Mouse (Mus musculus) kidney, postnatal 4 days (tissue): Measurements from ENCODE around the gene Rab36.
A peak's percentile ranks its signal among the peaks of the same experiment; 100 is the strongest.

ENCODE experiments used
- DNase-seq, 2 experiments: peaks; one replicate each; pipeline ENCODE4 v3.0.0; 2021; ENCODE audit warnings: mixed read lengths in 2 of 2

Rab36 gene

DNA sequence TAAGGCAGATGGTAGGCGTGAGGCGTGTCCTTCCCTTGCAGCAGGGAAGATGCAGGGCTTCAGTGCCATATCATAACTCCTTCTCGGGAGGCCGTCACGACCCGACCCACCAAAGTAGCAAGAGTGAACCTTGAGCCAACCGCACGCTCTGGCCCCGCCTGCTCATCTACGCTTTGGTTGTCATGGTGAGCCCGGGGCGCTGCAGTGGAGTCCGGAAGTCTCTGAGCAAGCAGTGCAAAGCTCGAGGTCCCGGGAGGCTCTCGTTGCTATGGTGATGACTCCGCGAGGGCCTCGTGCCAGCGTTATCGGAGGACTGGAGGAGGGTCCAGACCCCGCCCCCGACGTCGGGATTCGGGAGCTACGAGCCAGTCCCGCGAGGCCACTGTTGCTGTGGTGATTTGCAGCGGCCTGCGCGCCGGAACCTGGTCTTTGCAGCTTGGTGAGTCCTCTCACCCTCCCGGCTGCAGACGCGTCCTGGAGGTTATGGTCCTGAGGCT lies at the start of gene Rab36:
Rab36 (plus strand) TSS at position 176 of the 497 bp plus-strand sequence.
- peak; percentile 99 for DNase-seq

DNA sequence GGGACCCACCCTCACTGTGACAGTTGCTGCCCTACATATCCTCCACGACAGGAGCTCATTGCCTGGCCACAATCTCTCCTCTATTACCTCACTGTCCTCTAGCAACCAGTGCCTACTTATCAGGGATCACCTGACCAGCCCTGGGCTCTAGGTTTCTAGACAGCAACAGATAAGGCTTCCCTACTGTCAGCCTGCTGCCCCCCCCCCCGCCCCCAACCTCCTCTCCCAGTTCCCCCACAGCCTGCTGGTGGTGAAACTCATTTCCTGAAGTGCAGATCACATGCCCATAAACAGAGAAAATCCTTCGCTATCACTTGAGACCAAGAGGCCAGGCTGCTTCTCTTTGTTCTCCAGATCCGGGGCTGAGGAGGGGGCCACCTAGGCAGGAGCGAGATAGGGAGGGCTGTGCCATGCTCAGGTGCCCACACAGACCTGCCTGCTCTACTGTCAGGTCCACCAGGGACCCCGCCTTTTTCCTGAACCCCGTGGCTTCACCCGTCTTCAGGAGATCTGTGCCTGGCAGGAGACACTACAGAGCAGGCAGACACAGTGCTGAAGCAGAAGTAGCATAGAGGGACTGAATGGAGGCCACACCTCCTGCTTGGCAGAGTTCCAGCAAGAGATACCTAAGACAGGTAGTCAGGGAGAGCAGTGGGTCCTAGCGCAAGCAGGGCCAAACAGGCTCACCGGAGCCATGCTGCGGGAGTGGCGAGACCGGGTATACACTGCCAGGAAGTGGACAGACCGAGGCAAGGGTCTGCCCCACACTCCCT lies 49.0 kb upstream of the Rab36 start:
- no peak for DNase-seq

DNA sequence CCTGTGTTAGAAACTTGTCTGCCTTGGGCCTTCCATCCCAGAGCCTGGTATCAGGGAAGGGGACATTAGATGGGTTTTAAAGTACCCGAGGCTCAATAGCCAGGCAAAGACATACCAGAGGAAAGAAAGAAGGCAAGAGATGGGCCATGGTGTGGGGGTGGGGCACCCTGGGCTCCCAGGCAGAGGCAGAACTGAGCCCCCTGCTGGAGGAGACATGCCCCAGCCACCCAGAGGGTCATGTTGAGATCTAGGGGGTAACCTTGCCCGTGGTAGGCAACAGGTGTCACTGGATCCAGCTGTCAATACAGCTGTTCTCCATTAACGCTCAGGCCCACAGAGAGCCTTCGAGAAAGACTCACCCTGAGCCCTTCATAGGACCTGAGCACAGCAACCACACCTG lies 47.0 kb upstream of the Rab36 start:
- no peak for DNase-seq

DNA sequence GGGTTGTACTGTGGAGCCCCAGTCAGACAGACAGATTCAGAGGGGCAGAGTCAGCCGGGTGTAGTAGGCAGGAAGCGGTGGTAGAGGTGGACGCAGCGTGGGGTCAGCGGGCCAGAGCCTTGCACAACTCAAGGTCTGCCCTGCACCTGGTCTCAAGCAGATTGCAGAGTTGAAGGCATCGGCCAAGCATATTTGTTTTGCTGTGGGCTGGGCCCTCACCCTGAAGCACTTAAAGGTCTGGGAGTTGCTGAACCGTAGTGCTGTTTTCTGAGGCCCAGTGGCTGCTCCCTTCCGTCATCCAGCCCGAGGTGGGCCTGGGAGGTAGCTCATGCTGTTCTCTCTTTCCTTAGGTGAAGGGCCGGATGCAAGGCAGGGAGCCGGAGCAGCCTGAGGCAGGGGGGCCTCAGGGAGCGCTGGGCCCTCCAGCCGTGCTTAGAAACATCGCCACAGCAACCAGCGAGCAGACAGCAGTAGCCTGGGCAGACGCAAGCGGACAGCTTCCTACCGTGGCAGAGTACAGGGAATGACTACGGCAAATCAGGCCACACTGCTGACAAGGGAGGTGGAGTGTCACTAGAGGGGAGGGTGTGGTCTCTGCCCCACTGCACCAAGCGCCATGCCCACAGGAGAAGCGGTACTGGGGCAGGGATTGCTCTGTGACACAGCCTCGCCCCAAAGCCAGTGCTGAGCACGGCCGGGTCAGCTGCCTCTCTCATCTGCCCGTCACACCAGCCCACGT lies 46.1 kb upstream of the Rab36 start:
- DNase-seq, result peak; percentile 33 to 56

DNA sequence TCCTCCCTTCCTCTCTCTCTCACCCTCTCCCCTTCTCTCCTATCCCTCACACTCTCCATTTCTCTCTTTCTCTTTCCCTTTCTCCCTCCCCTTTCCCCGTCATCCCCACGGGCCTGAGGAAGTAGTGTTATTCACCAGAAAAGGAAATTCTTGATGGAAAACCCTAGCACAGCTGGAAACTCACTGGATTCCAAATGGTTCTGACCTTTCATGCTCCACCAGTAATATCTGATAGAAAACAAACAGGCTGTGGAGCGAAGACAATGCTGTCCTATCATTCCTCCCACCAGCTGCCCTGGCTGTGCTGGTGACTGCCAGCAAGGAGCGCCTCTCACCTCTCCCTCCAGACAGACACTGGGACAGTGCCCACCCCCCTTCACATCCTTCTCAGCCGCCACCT lies 42.0 kb upstream of the Rab36 start:
- peak in 1 of 2 experiments; percentile 26 for DNase-seq

DNA sequence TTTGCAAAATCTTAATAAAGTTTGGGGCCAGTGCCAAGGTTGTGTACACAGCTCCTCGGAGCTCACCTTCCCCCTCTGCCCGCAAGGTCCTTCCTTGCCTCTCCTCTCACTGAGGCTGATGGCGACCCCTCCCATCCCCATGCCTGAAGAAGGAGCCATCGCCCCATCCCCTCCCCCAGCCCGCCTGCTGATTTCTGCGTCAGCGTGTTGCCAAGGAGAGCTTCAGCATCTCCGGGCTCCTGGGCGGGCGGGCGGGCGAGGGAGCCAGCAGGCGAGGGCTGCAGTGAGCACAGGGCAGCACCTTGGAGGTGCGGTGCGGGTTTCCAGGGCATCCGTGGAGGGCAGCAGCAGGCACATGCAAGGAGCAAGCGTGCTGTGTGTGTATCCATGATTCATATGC lies 41.5 kb upstream of the Rab36 start:
- DNase-seq, result peak; percentile 49 to 64

DNA sequence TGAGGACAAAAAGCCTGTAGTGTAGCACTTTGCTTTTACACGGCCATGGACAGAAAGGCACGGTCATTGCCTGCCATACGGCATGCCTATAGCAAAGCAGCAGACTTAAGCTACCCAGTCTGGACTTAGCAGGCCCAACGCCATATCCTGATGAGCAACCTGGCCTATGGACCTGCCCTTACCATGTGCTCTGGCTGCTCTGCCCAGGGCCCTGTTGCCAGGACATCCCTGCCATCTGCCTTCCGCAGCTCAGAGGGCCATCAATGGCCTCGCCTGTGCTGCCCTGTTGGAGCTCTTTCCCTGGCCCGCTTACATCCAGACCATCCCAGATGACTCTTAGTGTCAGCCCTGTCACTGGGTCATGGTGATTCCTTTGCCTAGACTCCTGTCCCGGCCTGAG lies 35.5 kb upstream of the Rab36 start:
- no peak for DNase-seq

DNA sequence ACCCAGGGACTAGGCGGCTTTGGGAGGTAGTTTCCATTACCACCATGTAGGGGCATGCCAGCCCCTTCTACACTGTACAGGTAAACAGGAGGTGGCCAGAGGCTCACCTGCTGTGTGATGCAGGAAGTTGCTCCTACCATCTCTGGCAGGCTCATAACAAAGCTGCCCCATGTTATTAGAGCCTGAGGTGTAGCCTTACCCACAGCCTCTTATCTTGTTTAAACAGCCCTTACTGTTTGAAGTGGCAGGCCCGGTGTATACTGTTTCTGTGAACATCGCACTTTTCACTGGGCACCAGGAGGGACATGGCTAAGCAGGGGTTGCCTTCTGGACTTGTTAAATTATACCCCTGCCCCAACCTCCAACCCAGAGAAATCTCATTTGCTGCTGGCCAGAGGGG lies 32.8 kb upstream of the Rab36 start:
- no peak for DNase-seq

DNA sequence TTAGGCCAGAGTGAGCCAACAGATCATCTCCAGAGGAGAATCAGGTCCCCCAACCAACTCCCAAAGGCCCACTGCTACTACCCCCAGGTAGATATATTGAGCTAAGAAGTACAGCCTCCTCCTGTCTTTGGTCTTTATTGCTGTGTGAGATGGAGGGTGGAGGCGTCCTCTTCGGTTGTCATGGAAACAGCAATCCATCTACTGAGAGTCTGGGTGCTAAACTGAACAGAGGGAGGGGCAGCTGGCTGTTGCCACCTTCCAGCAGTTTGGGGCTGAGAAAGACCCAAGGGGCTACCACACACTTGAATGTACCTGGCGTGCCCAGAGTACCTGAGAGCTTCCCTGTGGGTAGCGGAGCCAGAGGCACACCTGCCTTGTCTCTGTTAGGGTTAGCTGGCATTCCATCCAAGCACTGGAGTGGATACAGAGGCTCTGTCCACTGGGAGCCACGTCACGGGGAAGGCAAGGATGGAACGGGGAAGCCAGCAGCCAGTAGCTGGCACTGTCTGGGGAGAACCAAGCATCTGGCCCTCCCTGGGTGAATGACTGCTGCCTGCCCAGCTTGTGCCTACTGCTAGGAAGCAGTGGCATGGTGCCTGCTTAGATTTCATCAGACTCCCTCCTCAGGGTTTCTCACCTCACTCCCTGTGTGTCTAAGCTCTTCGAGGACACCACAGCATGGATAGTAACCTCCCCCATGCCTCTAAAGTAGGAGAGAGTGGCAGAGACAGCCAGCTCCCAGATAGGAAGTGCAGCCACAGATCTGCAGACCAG lies 29.8 kb upstream of the Rab36 start:
- DNase-seq, result peak in 1 of 2 experiments; percentile 33

DNA sequence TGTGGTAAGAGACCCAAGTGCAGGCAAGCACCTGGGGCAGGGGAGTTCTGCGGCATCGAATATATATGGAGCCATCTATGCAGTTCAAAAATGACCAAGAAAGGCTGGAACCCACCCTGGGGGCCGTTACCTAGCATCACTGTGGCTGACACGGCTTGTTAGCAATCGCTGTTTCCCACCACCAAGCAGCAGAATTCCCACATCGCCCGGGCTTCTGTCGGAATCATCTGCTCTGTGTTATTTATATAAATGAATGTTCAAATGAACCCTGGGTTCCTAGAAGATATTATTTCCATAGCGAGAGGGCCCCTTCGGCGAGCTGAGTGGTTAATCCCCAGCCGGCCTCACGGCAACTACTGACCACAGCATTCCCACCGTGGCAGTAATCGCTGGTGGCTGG lies 26.2 kb upstream of the Rab36 start:
- DNase-seq, result no peak

DNA sequence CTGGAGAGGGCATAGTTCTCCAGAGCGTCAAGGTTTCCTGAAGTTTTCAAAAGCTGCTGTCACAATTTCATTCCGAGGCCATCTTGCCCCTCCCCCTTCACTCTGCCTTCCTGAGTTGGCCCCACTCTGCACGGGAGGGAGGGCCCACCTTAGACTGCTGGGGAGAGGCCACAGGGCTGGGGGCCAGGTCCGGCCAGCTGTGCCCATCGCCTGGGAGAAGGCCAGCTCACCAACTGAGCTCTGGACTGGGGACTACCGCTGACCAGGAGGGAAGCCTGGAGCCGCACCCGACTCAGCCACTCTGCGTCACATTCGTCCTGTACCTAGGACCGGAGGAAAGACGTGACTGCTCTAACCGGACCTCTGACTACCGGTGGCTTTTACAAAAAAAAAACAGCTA lies 21.4 kb upstream of the Rab36 start:
- DNase-seq, result no peak

DNA sequence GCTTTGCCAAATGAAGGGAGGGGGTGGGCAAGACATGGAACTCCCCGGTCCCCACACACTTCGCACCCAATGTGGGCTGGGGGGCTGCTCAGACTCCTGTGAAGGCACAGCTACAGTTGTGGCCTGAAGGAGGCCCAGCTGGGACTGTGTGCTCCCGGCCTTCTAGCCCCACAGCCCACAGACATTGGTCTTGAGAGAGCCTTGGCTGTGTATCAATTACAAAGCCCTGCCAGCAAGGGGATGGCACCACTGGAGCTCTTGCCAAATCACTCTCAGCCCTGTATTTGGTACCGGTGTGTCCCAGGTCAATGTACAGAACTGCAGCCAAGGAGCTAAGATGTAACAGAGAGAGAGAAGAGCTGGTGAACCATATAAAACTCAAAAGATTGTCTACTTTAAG lies 20.4 kb upstream of the Rab36 start:
- DNase-seq, result no peak

DNA sequence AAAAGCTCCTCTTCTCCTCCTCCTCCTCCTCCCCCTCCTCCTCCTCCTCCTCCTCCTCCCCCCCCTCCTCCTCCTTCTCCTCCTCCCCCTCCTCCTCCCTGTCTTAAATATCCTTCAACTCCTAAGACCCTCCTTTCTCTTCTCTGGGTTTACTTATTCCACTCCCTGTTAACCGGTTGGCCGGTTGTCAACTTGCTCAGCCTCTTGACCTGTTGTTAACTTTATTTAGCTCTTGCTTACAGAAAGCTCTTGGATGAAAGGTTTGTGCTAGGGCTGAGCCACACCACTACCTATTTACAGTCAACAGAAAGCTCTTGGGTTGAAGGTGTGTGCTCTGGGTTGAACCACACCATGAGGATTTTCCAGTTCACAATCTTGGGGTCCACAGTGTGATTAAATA lies 16.6 kb upstream of the Rab36 start:
- DNase-seq, result no peak

DNA sequence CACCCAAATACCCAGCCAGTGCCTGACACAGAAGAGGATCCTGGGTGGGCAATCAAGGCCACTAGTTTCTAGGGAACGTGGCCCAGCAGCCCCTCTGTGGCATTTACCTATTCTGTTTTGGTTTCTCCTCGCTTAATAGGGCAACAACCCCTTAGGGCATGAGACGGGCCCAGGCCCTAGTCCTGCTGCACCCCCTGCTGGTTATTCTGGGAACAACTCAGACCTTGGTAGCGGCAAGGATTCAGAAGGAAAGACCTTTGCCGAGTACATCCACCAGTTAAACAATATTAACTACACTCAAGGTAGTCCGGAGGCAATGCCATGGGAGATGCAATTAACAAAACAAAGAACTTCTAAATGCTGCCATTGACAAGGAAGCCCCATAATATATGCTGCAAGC lies 15.7 kb upstream of the Rab36 start:
- peak; percentile 88 to 89 for DNase-seq

DNA sequence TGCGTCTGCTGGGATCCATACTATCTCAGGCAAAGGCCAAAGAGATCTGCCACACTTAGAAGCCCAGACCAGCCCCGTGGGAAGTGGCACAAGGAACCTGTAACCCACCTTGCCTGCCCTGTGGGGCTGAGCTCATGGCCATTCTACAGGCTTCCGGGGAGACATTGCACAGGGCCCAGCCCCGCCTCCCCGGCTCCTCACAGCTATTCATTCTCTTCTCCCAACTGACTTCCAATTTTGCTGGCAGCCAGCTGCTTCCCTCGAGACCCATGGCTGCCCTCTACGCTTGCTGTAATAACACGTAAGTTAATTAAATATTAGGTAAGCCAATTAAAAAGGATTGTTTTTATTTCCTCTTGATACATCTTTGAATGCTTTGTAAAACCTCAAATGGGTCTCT lies 10.4 kb upstream of the Rab36 start:
- no peak for DNase-seq

DNA sequence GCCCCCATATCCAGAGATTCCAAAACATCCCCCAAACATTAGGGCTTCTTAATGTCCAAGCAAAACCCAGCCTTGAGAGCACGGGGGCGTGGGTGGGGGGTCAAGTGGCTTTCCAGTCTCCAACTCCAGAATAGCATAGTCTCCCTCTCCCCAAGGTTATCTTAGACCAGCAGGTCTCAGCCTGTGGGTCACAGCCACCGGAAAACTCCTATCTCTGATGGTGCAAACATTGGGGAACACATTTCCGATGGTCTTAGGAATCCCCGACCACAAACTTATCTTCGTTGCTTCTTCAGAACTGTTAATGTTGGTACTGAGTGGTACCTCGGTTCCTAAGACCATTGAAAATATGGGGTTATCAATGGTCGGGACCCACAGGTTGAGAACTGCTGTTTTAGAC lies 8.1 kb upstream of the Rab36 start:
- no peak for DNase-seq

DNA sequence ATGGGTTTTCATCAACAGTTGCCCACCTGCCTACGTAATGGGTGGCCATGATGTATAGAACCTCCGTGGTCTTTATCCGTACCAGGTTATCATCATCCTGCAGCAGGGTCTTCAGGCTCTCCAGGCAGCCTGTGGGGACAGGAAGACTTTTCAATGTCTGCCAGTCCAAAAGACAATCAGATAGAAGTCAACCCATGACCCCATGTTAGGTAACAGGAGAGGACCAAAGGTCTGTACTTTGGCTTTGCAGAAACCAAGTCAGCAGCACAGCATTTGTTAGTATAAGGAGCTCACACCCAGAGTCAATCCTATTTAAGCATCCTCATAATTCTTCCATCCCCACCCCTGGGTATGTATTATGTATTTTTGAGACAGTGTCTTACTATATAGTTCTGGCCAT lies 7.2 kb upstream of the Rab36 start:
- DNase-seq, result no peak

DNA sequence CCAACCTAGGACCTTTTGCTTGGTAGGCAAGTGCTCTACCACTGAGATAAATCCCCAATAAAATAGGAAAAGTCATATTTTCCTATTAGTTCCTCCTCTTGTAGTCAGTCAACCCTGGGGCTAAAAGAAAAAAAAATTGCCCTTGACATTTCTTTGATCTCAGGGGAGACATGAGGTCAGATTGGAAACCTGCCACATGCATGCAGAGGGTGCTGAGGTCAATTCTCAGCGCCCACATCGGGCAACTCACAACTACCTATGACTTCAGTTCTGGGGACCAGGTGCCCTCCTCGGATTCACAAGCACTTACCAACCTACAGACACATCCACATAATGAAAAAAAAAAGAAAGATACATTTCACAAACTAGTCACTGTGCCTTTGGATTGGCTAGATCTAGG lies 6.6 kb upstream of the Rab36 start:
- no peak for DNase-seq

DNA sequence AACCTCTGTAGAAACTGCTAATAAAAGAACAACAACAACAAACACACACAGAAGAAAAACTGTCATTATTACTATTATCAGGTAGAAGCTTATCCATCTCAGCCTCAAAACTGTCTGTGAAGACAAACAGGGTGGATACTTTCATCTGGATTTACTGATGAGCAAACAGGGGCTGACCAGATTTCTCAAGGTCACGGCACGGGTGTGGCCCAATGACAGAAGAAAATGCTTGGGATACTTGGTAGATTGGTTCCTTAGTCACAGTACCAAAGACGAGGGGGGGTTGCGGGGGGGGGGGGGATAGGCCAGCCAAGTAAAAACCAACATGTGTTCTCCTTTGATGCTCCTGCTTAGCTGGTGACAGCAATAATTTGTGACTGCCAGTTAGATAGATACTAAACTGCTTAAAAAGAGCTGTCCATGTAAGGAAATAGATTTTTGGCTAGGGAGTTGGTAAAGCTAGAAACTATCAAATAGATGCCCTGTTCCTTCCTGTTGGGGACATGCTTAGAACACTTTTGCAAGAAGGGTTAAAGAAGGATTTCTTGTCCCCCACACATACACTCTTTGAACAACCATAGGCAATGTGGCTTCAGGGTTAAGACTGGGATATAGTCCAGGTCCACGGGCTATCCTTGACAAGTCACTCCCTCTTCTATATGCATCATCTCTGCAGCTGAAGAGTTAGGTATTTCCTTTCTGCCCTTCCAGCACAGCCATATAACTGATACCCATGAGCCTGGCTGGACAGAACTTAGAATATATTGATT lies 5.3 kb upstream of the Rab36 start:
- DNase-seq, result no peak

DNA sequence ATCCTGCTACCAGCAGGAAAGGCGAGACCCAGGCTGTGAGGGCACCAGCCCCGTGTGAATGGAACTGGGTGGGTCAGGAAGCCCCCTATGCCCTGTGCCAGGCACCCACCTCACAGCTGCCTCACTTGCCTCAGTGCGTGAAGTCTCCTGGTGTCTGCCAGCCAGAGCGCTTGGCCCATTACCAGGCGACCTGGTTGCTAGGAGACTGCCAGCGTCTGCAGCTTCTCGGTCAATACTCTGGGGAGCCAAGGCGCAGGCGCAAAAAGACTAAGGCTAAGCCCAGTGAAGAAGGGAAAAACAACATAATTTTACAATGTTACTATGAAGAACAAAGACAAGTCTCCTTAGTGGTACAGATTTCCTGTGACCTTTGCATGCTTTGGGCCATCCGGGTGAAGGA lies 4.5 kb upstream of the Rab36 start, which contains the start of gene Rsph14:
Rsph14 (minus strand) TSS at position 192 of the 400 bp plus-strand sequence.
- DNase-seq, result peak; percentile 82 to 86

DNA sequence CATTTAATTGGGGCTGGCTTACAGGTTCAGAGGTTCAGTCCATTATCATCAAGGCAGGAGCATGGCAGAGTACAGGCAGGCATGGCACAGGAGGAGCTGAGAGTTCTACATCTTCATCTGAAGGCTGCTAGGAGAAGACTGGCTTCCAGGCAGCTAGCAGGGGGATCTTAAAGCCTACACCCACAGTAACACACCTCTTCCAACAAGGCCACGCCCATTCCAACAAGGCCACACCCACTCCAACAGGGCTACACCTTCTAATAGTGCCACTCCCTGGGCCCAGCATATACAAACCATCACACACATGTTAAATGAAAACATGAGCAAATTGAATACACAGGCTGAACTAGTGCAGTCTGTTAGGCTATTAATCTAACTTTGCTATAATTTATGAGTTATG lies 5.2 kb downstream of the Rab36 start:
- DNase-seq, result peak in 1 of 2 experiments; percentile 45

DNA sequence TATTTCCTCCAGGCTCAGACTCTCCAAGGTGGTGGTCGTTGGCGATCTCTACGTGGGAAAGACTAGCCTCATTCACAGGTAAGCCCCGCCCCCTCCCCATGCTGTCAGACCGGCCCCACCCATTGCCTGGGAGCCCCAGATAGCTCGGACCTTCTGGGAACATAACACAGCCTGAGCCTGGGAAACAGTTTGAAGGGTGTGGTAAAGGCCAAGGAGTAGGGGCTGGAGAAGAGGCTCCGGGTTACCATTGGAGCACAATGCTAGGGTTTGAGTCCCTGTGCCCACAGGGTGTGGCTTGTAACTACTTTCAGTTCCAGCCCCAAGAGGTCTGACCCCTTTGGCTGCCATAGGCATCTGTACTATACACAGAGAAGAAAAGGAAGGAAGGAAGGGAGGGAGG lies 7.6 kb downstream of the Rab36 start:
- no peak for DNase-seq

DNA sequence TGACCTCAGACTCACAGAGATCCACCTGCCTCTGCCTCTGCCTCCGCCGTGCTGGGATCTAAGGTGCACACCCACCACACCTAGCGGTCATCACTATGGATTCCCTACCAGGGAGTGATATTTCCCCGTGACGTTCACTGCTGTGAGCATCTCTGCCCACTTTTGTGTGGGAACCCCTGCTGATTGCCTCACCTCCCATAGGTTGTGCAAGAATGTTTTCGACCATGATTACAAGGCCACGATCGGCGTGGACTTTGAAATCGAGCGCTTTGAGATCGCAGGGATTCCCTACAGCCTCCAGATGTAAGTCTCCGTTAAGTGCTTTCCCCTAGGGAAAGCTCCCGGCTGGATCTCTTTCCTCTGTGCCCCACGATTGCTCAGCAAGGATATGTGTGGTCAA lies 9.0 kb downstream of the Rab36 start:
- DNase-seq, result no peak
